Mouse (Mus musculus) neural tube, postnatal 0 days (tissue): Measurements from ENCODE around the gene Tcf23. TPM values are rescaled to one million over a fixed set of nuclear protein-coding genes. Genes with fewer than 3 reads are reported as not detected.

Source experiments
- polyA plus RNA-seq: library from polyadenylated mRNA; unstranded; fragments of >200 nt; fragmentation: Nextera tagmentation; extraction: Ambion mirVana; gene quantifications from 2 replicates; pipeline ENCODE4 v1.2.1, GENCODE M21; 2015

Tcf23 gene
- 0.05 and 0.10 TPM in 2 replicates for polyA plus RNA-seq

GRCm38 (mm10) chr5:30968416-30968815, at the start of gene Tcf23:
Tcf23 (plus strand) TSS chr5:30968662.

GRCm38 (mm10) chr5:30921256-30922033, 47.0 kb upstream of the Tcf23 start, which contains the start of gene Khk:
Khk (plus strand) TSS chr5:30921431.

GRCm38 (mm10) chr5:30944956-30945781, 23.3 kb upstream of the Tcf23 start, which contains the start of gene Cgref1:
Cgref1 (minus strand) TSS chr5:30945591.

GRCm38 (mm10) chr5:30959966-30960501, 8.4 kb upstream of the Tcf23 start, which contains the start of gene Preb:
Preb (minus strand) TSS chr5:30960361.

Other genes starting within 250 kb of the Tcf23 start
- gene Mapre3, start 154.0 kb upstream of the Tcf23 start, polyA plus RNA-seq, result 152 and 166 TPM in 2 replicates
- 60.2 and 65.9 TPM in 2 replicates for gene Tmem214, start 100.7 kb upstream of the Tcf23 start, polyA plus RNA-seq
- gene Agbl5, start 80.0 kb upstream of the Tcf23 start, polyA plus RNA-seq, result 14.1 and 18.0 TPM in 2 replicates
- 250 and 253 TPM in 2 replicates for gene Ost4, start 60.9 kb upstream of the Tcf23 start, polyA plus RNA-seq
- gene Emilin1, start 55.3 kb upstream of the Tcf23 start, polyA plus RNA-seq, result 14.0 and 15.6 TPM in 2 replicates
- gene Khk, start 47.2 kb upstream of the Tcf23 start, polyA plus RNA-seq, result 18.3 and 18.8 TPM in 2 replicates
- 92.9 and 96.7 TPM in 2 replicates for gene Cgref1, start 23.1 kb upstream of the Tcf23 start, polyA plus RNA-seq
- gene Preb, start 8.3 kb upstream of the Tcf23 start, polyA plus RNA-seq, result 104 and 109 TPM in 2 replicates
- 231 and 250 TPM in 2 replicates for gene Atraid, start 79.7 kb downstream of the Tcf23 start, polyA plus RNA-seq
- gene Slc5a6, start 80.3 kb downstream of the Tcf23 start, polyA plus RNA-seq, result 18.0 and 20.8 TPM in 2 replicates
- gene Cad, start 86.1 kb downstream of the Tcf23 start, polyA plus RNA-seq, result 6.8 and 8.6 TPM in 2 replicates
- gene Dnajc5g, start 137.6 kb downstream of the Tcf23 start, polyA plus RNA-seq, result not detected in 2 replicates
- gene Slc30a3, start 139.6 kb downstream of the Tcf23 start, polyA plus RNA-seq, result 55.6 and 64.5 TPM in 2 replicates
- gene Trim54, start 148.1 kb downstream of the Tcf23 start, polyA plus RNA-seq, result 0.15 and 0.41 TPM in 2 replicates
- gene Ucn, start 170.2 kb downstream of the Tcf23 start, polyA plus RNA-seq, result 3.7 and 4.7 TPM in 2 replicates
- gene Mpv17, start 185.6 kb downstream of the Tcf23 start, polyA plus RNA-seq, result 53.5 and 60.8 TPM in 2 replicates
- 1.1 and 2.2 TPM in 2 replicates for gene Gm29609, start 211.2 kb downstream of the Tcf23 start, polyA plus RNA-seq
- 34.0 and 42.3 TPM in 2 replicates for gene Gtf3c2, start 211.5 kb downstream of the Tcf23 start, polyA plus RNA-seq
- gene Snx17, start 224.6 kb downstream of the Tcf23 start, polyA plus RNA-seq, result 101 and 105 TPM in 2 replicates
- 74.3 and 83.1 TPM in 2 replicates for gene Eif2b4, start 224.8 kb downstream of the Tcf23 start, polyA plus RNA-seq
- 15.1 and 15.4 TPM in 2 replicates for gene Zfp513, start 233.6 kb downstream of the Tcf23 start, polyA plus RNA-seq